Mouse (Mus musculus): ENCODE results near the gene Unc13a. TPM values are rescaled to one million over a fixed set of nuclear protein-coding genes. Genes with fewer than 3 reads are reported as not detected.
"Not testable (repeated sequence)": the region's sequence is repeated elsewhere in the genome, so short reads cannot be mapped to it uniquely, and the experiment has no call there.

Unc13a gene
- polyA plus RNA-seq, 1 experiment, result 1.5 TPM

DNA sequence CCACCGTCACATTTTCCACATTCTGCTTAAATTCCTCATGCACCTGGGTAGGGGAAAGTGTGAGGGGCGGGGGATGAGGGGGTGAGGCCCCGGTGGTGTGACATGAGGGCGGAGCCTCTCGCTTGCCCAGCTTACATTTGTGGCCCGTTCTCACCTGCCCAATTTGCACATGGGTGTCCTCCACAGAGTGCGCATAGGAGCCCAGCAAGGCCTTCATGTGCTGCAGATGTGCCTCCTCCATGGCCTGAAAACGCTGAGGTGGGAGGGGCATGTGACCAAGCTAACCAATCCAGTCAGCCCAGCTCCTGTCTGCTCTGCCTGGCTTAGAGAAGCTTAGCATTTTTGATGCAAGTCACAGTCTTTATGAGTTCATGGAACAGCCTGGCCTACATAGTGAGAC lies 44.0 kb upstream of the Unc13a start:
- Histone ChIP-seq H3K4me3 (ENCODE audit: insufficient read depth, poor library complexity, severe bottlenecking) (no peak overlapping the region), H3K36me3 (ENCODE audit: control insufficient read depth, insufficient read depth) (no peaks in the 10 kb centered on the region)

GRCm38 (mm10) chr8:71711574-71711973 lies 40.0 kb upstream of the Unc13a start:
- Histone ChIP-seq H3ac (ENCODE audit: control insufficient read depth, insufficient read length, low read depth) (no peak overlapping the region), H3K79me2 (ENCODE audit: control insufficient read depth, insufficient read depth) (no peaks in the 10 kb centered on the region), H3K36me3 (ENCODE audit: control insufficient read depth, insufficient read depth) (no peaks in the 10 kb centered on the region), H3K27me3 (ENCODE audit: control insufficient read depth, insufficient read depth, insufficient read length) (peaks cover 45% of the 10 kb centered on the region), H3K79me3 (ENCODE audit: low read depth) (no peaks in the 10 kb centered on the region), H3K4me3 (ENCODE audit: insufficient read depth, poor library complexity, severe bottlenecking) (no peak overlapping the region)
- TF ChIP-seq MAX (IDR thresholded peaks at IDR 0.05) (no peak), USF1 (IDR thresholded peaks at IDR 0.05; ENCODE audit: low read depth) (no peak), MYOG (IDR thresholded peaks at IDR 0.05; ENCODE audit: control insufficient read depth, extremely low read depth, insufficient read length) (no peak), MYOD1 (IDR thresholded peaks at IDR 0.05; ENCODE audit: control insufficient read depth, insufficient read length, low read depth) (no peak), CTCF (IDR thresholded peaks at IDR 0.05; ENCODE audit: control insufficient read depth, insufficient read depth, insufficient read length) (no peak), FOSL1 (IDR thresholded peaks at IDR 0.05; ENCODE audit: insufficient read depth, low read length, poor library complexity, severe bottlenecking) (no peak), CEBPB (IDR thresholded peaks at IDR 0.05; ENCODE audit: low read depth) (no peak)

More for the DNA sequence above, 44.0 kb upstream of the Unc13a start:
- H3K27me3 ChIP-seq (ENCODE audit: control insufficient read depth, insufficient read depth, insufficient read length), result peaks cover 65% of the 10 kb centered on the region
- H3ac ChIP-seq (ENCODE audit: control insufficient read depth, insufficient read length, low read depth), result no peak overlapping the region
- TF ChIP-seq MYOD1 (IDR thresholded peaks at IDR 0.05; ENCODE audit: control insufficient read depth, insufficient read length, low read depth) (no peak), CEBPB (IDR thresholded peaks at IDR 0.05; ENCODE audit: low read depth) (no peak), MAX (IDR thresholded peaks at IDR 0.05) (no peak), USF1 (IDR thresholded peaks at IDR 0.05; ENCODE audit: low read depth) (peak; percentile 3)
- H3K79me2 ChIP-seq (ENCODE audit: control insufficient read depth, insufficient read depth), result no peaks in the 10 kb centered on the region
- no peaks in the 10 kb centered on the region for H3K79me3 ChIP-seq (ENCODE audit: low read depth)

DNA sequence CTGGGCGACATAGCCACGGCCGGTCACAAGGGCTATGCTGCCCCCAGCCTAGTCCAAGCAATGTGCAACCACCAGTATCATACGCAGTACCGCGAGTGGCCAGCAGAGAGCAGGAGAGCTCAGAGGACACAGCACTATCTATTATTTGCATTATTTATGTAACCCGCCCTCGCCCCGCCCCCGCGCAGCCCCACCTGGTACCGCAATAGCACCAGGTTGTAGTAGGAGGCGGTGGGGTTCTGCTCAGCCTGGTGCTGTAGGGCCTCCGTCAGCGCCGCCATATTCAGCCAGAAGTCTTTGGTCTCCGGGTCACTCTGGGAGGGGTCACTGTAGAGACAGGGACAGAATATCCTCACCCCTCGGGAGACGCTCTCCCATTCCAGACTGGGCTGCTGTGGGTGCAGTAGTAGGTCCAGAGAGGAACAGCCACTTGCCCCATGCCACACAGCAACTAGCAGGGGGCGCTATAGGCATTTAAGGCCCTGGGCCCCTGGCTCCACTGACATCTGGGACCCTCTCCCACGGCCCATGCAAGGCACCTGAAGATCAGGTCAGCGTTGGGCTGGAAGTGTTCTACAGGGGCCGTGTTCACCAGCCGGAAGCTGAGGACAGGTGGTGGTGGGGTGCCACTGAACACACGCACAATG lies 38.4 kb upstream of the Unc13a start:
- Histone ChIP-seq H3K79me2 (ENCODE audit: control insufficient read depth, insufficient read depth) (no peaks in the 10 kb centered on the region), H3K79me3 (ENCODE audit: low read depth) (no peaks in the 10 kb centered on the region), H3K27me3 (ENCODE audit: control insufficient read depth, insufficient read depth, insufficient read length) (peaks cover 37% of the 10 kb centered on the region), H3K36me3 (ENCODE audit: control insufficient read depth, insufficient read depth) (no peaks in the 10 kb centered on the region), H3K4me3 (ENCODE audit: insufficient read depth, poor library complexity, severe bottlenecking) (no peak overlapping the region), H3ac (ENCODE audit: control insufficient read depth, insufficient read length, low read depth) (no peak overlapping the region)
- no peak for TF ChIP-seq MYOD1 (IDR thresholded peaks at IDR 0.05; ENCODE audit: control insufficient read depth, insufficient read length, low read depth)
- TF ChIP-seq CTCF (IDR thresholded peaks at IDR 0.05; ENCODE audit: control insufficient read depth, insufficient read depth, insufficient read length), result peak; percentile 29

DNA sequence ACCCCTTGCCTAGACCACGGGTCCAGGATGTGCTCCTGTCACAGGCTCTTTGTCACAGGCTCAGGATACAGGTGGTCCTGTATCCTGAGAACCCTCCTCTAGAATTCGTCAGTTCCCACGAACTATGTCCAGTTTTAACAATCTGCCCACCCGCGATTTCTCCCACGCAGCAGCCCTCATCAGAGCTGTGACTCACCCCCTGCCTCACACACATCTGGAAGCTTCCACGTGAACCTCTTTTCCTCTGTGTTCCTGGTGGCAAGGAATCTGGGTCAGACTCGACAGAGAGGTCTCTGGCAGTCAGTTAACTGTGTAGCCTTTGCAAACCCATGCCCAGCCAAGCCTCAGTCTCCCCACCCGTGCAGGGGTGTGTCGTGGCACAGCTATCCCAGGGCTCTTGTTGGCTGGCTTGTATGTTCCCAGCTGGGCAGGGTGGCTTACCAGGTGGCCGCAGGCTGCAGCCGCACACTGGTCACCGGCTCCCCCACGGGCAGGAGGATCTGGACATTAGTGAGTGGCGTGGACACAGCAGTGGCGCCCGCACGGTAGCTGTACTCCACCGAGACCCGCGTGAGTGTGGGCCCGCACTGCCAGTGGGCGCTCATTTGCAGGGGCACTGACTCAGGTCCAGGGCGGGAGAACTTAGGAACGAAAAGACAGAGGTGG lies 37.7 kb upstream of the Unc13a start:
- Histone ChIP-seq H3K36me3 (ENCODE audit: control insufficient read depth, insufficient read depth) (no peaks in the 10 kb centered on the region), H3ac (ENCODE audit: control insufficient read depth, insufficient read length, low read depth) (no peak overlapping the region), H3K79me2 (ENCODE audit: control insufficient read depth, insufficient read depth) (no peaks in the 10 kb centered on the region), H3K4me3 (ENCODE audit: insufficient read depth, poor library complexity, severe bottlenecking) (no peak overlapping the region), H3K79me3 (ENCODE audit: low read depth) (no peaks in the 10 kb centered on the region), H3K27me3 (ENCODE audit: control insufficient read depth, insufficient read depth, insufficient read length) (peaks cover 30% of the 10 kb centered on the region)
- TF ChIP-seq MYOG (IDR thresholded peaks at IDR 0.05; ENCODE audit: control insufficient read depth, extremely low read depth, insufficient read length), result no peak
- no peak for TF ChIP-seq CTCF (IDR thresholded peaks at IDR 0.05; ENCODE audit: control insufficient read depth, insufficient read depth, insufficient read length)
- TF ChIP-seq FOSL1 (IDR thresholded peaks at IDR 0.05; ENCODE audit: insufficient read depth, low read length, poor library complexity, severe bottlenecking), result no peak
- no peak for TF ChIP-seq USF1 (IDR thresholded peaks at IDR 0.05; ENCODE audit: low read depth)
- TF ChIP-seq MYOD1 (IDR thresholded peaks at IDR 0.05; ENCODE audit: control insufficient read depth, insufficient read length, low read depth), result no peak
- no peak for TF ChIP-seq MAX (IDR thresholded peaks at IDR 0.05)
- no peak for TF ChIP-seq CEBPB (IDR thresholded peaks at IDR 0.05; ENCODE audit: low read depth)

DNA sequence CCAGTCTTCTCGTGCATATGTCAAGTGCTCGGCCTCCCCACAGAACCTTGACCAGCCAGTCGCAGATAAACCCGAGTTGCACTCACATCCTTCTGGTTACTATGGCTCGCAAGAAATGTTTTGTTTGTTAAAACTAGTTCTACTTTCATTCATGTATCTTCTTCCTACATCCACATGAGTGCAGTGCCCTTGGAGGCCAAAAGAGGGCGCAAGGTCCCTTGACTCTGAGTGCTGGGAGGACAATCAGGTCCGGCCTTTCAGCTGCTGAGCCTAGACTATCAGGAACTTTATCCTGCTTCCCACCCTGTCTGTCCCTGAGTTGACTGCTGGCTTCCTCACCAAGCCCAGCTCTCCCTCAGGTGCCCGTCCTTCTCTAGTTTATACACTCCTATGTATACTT lies 36.3 kb upstream of the Unc13a start:
- Histone ChIP-seq H3K79me3 (ENCODE audit: low read depth) (no peaks in the 10 kb centered on the region), H3K27me3 (ENCODE audit: control insufficient read depth, insufficient read depth, insufficient read length) (peaks cover 27% of the 10 kb centered on the region), H3K4me3 (ENCODE audit: insufficient read depth, poor library complexity, severe bottlenecking) (no peak overlapping the region), H3K36me3 (ENCODE audit: control insufficient read depth, insufficient read depth) (no peaks in the 10 kb centered on the region), H3ac (ENCODE audit: control insufficient read depth, insufficient read length, low read depth) (no peak overlapping the region), H3K79me2 (ENCODE audit: control insufficient read depth, insufficient read depth) (no peaks in the 10 kb centered on the region)
- no peak for TF ChIP-seq USF1 (IDR thresholded peaks at IDR 0.05; ENCODE audit: low read depth)
- TF ChIP-seq CTCF (IDR thresholded peaks at IDR 0.05; ENCODE audit: control insufficient read depth, insufficient read depth, insufficient read length), result peak; percentile 27

DNA sequence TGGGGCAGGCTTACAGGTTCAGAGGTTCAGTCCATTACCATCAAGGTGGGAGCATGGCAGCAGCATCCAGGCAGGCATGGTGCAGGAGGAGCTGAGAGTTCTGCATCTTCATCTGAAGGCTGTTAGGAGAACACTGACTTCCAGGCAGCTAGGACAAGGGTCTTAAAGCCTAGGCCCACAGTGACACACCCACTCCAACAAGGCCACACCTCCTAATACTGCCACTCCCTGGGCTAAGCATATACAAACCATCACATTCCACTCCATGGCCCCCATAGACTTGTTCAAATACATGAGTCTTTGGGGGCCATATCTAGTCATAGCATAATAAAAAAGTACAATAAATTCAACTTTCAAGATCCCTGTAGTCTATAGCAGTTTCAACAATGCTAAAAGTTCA lies 31.8 kb upstream of the Unc13a start:
- H3K79me3 ChIP-seq (ENCODE audit: low read depth); H3ac ChIP-seq (ENCODE audit: control insufficient read depth, insufficient read length, low read depth); H3K4me3 ChIP-seq (ENCODE audit: insufficient read depth, poor library complexity, severe bottlenecking); H3K79me2 ChIP-seq (ENCODE audit: control insufficient read depth, insufficient read depth); H3K36me3 ChIP-seq (ENCODE audit: control insufficient read depth, insufficient read depth): not testable (repeated sequence)
- peaks cover 21% of the 10 kb centered on the region for H3K27me3 ChIP-seq (ENCODE audit: control insufficient read depth, insufficient read depth, insufficient read length)
